Mouse (Mus musculus) c-Kit-positive CD71-negative TER-119-negative erythroid progenitor cells, embryonic 14.5 days (primary cell): ENCODE results near the gene Tspan2.

Source experiments
- DNase-seq: peaks from one replicate; pipeline ENCODE4 v3.0.0-alpha.2; 2013; ENCODE audit warnings: low read depth

Tspan2 gene

DNA sequence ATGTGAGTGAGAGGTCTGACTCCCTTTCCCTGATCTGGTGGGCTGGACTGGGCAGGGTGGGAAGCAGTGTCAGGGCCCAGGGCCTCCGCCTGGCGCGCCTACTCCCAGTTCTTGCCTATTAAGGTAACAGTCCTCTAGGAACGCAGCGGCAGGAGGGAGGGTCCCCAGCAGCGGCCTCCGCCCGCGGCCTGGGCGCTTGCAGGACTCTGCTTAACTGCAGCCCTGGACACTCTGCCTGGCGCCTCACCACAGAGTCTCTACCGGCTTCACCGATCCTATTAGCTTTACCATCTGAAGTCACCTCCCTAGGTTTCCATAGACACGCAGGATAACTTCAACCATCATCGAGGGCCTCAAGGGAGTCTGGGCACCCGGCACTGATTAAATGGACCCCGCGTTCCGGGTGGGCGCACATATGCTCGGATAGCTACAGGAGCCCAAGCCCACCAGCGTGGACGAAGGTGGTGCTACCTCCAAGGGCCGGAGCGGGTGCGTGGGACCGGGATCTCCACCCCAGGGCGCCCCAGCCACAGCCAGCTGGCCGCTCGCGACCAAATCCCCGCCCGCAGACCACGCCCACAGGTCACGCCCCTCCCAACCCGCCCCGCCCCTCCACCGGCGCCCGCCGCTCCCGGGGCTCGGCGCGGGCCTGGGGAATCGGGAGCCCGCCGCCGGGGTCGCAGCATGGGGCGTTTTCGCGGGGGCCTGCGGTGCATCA, at the start of gene Tspan2:
Tspan2 (plus strand) TSS at position 217 of the 718 bp plus-strand sequence.
- no peak for DNase-seq

DNA sequence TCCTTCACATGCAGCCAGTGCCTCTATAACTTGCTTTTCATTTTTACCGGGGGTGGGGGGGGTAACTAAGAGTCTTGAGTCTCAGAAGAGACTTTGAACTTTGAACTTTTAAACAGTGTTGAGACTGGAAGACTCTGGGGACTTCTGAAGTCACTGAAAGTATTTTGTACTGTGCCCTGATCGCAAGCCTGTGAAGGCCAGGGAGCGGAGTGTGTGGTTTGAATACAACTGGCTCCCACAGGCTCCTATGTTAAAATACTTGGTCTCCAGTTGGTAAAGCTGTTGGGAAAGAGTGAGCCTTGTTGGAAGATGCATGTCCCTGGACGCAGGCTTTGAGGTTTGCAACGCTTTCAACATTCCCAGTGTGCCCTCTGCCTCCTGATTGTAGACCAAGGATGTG, 47.5 kb upstream of the Tspan2 start:
- DNase-seq, result no peak

DNA sequence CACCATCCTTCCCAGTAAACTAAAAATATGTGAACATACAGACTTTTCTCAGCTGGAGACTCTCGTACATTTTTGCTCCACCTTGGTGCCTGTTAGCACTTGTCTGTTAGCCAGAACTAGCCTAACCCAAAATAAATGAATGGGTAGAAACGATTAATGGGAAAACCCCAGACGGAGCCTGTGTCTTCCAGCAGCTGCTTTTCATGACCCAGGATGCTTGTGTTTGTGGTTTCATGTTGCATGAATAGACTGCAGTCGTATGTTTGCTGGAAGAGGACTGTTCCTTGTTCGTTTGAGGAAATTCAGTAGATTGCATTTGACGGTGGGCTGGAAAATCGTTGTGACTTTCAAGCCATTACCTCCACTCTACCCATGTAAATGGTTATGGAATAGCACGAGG, 46.5 kb upstream of the Tspan2 start:
- DNase-seq, result no peak

DNA sequence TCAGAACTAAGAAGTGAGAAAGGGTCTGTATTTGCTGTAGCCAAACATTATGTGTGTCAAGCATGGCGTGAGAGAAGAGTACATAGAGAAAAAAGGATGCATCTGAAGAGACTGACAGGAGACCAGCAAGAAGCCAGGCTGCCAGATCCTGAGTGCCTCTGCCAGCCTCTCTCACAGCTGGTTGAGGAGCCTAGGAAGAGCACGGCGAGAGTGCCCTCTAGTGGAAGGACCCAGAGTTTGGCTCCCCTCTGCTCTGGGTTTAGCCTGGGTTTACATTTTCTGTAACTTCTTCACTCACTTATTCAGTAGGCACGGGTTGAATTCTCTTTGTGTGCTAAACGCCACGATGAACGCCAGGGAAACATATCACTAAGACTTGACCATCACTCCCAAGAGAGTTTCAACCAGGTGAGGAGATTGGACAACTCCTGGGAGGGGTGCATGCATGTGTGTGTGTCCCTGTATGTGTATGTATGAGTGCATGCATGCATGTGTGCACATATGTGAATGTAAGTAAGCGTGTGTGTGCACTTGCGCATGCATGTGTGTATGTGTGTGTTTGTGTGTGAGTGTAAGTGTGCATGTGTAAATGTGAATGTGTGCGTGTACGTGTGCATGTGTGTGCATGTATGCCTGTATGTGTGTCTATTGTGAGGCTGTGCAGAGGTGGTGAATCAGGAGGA, 42.4 kb upstream of the Tspan2 start:
- peak; percentile 44 for DNase-seq

DNA sequence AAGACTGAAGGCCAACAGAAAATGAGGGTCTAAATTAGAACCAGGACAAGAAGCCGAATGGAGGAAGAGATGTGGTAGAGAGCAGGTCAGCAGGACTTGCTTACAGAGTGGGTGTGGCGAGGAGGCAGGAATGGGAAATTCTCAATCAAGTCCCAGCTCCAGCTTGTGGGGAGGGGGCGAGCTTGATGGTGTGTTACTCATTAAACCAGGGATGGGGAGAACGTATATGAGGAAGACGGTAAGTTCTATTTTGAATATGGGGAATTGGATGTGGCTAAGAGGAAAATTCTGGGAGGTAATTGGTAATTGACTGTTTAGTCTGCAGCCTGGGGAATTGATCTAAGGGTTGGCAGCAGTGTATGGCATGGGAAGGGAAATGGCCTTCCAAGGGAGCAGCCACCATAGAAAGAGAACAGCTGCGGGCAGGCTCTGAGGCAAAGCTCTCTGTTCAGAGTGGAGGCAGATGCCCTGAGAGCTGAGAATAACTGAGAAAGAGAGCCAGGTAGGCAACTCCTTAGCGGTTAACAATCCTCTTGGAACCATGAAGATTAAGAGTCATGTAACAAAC, 41.5 kb upstream of the Tspan2 start:
- no peak for DNase-seq

DNA sequence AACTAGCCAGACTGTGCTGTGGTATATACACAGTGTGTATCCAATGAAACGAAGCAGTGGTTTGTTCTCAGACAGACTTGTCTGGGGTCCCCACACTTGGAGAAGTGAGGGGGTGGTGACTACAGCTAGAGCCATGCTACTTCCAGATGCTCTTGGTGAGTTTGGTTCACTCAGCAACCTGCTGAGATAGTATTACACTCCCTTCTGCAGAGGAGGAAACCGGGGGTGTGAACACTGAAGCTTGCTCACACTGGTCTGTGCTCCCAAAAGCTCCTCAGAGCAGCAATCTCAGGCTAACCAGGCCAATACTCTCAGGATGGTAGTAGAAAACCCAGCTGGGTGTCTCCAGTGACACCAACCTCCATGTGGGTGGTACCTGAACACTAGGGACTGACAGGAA, 36.2 kb upstream of the Tspan2 start:
- DNase-seq, result no peak

DNA sequence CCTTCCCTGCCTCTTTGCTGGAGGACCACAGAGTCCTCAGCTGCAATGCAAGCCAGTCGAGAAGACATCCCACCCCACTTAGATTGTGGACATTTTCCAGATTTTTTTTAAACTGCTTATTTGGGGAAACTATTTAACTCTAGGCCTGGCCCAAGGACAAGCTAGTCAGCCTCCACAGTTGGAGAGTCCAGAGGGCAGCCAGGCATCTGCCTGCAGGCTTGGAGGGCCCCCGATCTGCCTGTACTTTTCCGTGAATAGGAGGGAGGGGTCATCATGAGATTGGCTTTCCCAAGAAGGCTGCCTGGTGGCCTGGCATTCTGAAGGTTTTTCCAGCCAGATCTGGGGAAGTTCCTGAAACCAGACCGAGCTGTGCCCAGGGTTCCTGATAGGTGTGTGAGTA, 33.0 kb upstream of the Tspan2 start:
- no peak for DNase-seq

DNA sequence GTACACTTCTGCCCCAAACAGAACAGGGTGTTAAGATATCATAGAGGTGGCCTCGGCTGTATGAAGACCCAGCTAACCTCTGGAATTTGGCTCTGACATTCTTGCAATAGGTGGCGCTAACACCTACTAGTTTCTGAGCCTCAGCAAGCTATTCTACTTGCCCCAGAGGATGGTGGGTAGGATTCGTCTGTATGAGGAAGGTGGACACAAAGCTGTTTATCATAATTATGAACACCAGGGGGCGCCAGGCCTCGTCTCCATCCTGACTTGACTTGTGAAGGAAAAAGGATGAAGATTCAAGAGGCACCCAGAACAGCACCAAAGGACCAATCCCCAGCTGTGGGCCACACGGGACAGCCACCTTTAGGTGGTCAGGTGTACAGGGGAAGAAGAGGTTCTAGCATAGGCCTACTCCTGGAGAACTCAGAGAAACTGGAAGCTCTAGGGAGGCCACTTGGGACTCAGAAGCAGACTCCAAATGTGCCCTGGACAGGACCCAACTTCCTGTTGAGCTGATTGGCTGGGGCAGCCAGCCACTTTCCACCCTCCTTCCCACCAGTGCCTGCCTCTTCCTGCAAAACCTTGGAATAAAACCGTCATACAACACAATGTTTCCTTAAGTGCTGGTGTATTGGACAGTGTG, 32.3 kb upstream of the Tspan2 start:
- DNase-seq, result peak; percentile 78

DNA sequence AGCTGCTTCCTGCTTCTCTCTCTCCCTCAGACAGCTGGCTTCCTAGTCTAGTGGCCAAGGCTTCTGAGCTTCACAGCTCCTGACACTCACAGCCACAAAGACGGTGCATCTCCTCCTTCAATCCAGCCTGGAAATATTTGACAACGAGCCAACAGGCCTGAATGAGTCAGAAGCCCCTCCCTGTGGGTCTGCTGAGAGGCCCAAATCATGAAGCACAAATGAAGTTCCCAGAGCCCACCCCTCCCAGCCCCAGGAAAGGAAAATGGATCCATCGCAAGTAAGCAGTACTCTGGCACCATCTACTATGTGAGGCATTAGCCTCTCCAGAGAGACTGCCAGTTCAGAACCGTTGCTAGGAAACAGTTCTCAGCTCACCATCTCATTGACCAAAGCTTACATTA, 30.3 kb upstream of the Tspan2 start:
- no peak for DNase-seq

DNA sequence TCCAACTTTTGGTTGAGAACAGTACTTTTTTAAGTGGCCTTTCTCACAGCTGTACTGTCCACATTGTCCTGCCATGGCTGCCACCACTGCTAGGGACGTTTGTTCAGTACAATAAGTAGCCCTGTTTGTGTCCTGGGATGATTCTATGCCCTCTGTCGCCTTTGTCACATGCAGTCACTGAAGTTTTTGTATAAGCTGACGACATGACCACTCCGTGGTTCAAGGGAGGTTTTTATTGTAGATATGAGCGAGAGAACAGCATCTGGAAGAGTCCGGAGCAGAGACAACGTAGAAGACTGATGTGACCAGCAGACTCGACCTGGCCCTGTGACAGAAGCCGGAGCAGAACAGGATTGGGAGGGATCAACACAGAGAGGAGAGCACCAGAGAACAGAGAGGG, 25.7 kb upstream of the Tspan2 start:
- DNase-seq, result no peak

DNA sequence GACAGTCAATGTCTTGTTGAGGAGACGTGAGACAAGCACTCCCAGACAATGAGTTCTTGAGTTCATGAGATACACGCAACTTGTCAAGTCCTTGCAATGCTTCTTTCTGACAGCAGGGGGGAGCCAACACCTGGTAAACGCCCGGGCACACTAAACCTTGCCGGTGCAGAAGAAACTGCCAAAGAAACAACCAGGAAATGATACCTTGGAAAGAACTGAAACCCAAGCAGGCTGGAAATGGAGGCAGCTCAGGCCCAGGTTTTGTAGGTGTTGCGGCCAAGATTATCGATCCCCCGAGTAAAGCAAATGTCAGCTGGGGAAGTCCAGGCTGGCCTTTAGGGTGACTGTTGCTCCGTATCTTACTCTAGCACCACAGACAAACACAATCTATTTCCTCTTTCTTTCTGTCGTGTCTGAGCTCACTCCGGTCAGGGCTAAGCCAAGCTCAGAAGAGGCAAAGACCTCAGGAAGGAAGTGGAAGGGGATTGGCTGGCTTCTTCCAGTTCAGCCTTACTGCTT, 19.2 kb upstream of the Tspan2 start:
- peak; percentile 87 for DNase-seq

DNA sequence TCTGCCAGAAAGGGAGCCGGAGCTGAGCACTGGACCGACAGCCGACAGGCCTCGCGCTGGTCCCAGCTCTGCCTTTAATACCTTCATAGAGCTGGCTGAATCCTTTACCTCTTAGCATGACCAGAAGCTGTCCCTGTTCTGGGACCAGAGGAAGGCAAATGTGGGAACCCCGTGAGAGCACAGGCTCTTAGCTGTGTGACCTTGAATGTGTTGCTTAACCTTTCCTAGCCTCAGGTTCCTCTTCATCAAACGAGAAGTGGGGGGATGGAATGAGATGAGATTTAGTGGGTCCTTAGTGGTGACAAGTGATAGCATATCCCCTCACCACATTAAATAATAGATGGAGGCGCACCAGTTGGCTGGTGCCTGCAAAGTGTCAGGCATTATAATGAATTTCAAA, 18.5 kb upstream of the Tspan2 start:
- no peak for DNase-seq

DNA sequence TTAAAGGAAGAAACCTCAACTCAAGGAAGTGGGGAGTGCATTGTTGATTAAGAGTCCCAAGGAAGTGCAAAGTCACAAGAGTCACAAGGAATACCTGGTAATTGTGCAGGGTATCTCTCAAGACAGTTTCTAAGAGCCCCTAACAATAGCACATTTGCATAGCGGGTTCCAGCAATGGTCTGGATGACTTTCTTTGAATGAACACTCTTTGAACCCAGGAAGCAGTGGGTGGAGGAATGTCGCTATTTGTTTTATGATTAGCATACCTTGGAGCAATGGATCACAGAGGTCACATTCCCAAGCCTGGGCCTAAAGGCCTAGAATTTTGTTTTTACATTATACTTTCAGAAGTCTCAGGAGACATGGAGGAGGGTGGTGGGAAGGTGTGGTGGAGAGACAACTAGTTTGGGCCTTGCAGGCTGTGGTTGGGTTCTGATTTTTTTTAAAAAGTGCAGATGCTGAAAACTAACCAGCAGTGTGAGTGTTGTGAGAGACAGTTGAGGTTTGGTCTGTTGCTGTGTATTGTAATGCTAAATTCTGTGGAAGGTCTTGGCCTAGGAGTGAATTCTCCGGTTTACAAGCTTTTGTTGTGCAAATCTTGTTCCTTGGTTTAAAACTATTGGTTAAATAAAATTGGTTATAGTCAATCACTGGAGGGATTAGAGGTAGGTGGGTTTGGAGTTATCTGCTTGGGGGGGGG, 16.6 kb upstream of the Tspan2 start:
- DNase-seq, result no peak

DNA sequence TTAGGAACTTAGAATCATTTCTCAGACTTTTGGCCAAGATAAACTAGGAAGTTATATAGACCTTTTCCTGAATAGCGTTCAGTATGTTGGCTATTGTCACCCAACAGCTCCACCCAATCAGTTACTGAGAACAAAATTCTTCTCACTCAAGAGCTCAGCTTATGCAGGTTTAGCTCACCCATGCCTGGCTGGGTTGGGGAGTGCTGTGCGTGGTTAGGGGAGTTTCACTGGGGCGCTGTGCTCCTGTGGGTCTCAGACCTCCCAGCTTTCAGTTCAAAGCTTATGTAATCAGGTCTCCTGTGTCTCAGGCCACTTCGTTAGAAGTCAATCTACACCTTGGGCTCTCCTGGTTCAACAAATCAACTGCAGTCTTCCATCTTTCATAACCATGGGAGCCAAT, 11.2 kb upstream of the Tspan2 start:
- no peak for DNase-seq

DNA sequence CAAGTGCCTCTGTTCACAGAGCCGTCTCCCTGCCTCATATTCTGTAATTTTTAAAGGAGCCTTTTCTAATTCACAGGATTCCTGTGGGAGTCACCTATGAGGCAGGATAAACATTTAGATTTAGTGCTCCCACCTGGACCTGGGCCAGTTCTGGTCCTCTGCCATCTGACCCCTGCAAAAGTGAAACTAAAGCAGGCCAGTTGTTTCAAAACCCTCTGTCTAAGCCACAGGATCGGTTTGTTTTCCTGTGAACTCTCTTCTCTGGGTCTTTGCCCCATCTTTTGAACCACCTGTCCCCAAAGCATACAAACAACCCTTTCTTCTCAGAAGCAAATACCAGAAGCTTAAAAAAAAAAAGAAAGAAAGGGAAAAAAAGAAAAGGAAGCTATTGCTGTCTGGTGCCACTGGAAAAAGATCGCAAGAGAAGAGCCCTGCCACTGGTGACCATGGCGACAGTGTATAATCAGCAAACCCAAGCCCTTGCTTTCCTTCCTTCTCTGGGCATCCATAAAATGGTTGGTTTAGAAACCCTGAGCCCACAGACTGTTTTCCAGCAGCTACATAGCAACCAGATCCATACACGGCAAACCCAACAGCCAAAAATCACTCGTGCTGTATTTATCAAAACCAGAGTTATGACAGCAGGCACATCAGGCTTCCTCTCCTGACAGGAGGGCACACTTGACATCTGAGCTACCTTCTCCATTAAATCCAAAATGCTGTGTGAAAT, 10.3 kb upstream of the Tspan2 start:
- DNase-seq, result no peak

DNA sequence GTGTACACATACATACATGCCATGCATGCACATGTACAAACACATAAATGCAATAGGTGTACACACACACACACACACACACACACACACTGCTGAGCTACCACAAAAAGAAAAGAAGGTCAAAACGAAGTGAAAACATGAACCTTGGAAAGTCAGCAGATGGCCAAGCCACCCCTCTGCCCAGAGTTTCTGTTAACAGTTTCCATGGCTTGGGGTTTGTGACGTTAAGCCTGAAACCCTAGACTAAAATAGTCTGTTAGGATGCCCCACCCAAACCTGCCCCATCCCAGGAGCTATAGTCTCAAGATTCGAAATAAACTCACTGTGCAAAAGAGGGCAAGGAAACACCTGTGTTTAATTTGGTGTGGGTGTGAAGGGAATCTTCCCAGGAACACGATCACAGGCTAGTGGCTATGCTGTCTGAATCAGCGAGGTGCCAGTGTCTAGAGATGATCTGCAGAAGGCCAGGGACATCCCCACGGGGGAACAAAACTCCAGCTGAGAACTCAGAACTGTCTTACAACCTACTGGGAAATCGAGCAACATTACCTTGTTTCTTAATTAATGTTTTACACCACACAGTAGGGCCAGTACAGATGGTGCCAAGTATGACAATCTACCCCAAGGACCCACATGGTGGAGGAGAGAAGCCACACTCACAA, 9.4 kb upstream of the Tspan2 start:
- no peak for DNase-seq

DNA sequence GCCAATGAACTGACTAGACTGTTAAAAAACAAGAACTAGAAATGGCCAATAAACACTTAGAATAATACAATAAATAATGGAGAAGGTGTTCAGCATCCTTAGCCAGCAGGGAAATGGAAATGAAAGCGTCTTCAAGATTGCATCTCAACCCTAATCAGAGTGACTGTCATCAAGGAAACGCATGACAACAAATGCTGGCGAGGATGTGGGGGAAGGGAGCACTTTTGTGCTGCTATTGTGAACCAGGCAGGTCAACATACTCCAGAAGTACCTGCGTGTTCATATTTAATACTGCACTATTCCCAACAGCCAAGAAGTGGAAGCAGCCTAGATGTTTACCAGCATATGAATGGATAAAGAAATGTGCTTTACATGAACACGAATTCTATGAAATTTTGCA, 4.9 kb upstream of the Tspan2 start:
- DNase-seq, result no peak

DNA sequence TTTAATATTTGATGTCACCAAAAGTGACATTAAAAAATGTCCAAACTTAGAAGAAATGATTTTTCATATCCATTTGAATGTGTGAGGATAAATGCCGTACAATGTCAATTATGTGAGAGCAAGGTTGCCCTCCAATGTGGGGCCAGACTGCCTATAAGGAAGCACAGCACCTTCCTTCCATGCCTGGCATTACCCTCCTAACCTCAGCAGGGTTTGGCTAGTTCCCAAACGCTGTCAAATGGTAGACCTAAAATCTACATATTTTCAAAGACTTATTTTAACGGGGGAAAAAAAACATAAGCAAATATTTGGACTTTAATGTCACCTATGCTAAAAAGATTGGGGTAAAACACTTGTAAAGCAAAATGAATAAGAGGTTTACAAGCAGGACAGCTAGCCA, 3.2 kb upstream of the Tspan2 start:
- DNase-seq, result no peak

DNA sequence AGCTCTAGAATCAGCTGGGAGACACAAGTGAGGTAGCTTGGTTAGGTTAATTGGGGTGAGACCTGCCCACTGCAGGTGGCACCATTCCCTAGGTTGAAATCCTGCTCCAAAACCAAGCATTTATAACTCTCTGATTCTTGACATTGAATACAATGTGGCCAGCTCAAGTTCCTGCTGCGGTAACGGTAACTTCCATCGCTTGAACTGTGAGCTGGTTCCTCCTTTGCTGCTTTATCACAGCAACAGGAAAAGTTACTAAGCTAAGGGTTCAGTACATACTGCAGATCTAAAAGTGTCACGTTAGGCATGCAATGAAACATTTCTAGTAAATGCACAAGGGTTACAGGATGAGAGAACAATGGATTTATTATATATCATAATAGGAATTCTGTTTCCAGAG, 1.7 kb upstream of the Tspan2 start:
- no peak for DNase-seq

DNA sequence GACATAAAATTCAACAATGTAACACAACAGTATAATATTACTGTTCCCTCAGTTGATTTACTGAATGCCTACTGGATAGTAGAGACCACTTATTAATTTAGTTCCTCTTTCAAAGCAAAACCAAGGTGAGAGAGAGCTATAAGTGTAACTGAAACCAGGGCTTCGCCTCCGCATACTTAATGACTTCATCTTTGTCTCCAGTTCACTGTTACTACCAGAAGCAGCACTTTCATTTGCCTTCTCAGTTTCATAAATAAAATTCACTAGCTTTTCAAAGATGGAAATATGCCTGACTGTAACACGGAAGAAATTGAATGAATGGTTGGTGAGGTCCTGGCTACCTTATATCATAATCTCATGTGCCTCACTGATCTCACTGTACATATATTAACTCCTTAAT, 1.3 kb upstream of the Tspan2 start:
- DNase-seq, result no peak

DNA sequence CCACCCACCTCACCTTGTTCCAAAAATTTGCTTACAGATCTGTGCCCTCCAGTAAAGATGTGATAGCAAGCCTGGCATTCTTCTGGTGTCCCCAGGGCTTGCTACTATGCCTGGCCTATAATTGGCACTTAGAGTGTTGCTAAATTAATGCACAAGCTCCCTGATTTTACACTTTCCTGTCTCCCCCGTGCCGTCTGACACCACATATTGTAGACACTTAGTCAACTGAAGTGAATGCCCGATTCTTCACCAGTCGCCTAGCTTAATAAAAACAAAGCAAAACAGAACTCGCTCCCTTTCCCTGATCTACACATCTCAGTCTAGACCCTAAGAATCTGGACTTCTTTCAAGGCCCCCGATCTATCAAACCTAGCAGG, 405 bp upstream of the Tspan2 start:
- DNase-seq, result no peak
